In genomic region chr4:63580078-63580477, GRCm38 (mm10) we compare ENCODE assay signal across 14 mouse cellular contexts. TPM values are rescaled to one million over a fixed set of nuclear protein-coding genes. Genes with fewer than 3 reads are reported as not detected.
A peak's percentile ranks its signal among the peaks of the same experiment; 100 is the strongest.
DNase-seq lines count a peak whose midpoint lies in the region; ATAC-seq lines count a peak whose summit lies in the region.
"Had no signal": no experiment of that assay in that cellular context is flagged by ENCODE, and none has a peak within 500 bp of the region (broad histone marks: within the 10 kb centered on the region; RNA-seq: fewer than 3 reads in every experiment).

No protein-coding gene starts in this region.

- DNase-seq in brain, embryonic 18.5 days (ENCODE audit: low read depth, low spot score) = peak; percentile 20
- peak; percentile 61 for DNase-seq in forebrain, embryonic 11.5 days (ENCODE audit: low spot score)
- DNase-seq in limb, embryonic 10.5 days (ENCODE audit: low spot score) = peak; percentile 42
- peak; percentile 60 for DNase-seq in neural tube, embryonic 11.5 days (ENCODE audit: low spot score)
- DNase-seq in kidney, adult 18-20 months = no peak
- DNase-seq in spleen, adult 18-20 months = no peak
- DNase-seq: adrenal gland, postnatal 10 days; cerebellum, adult 9-10 months; heart, postnatal 14 days; kidney, postnatal 14 days; thymus, adult 2 months had no signal

- no peaks in the 10 kb centered on the region for H3K27me3 ChIP-seq in forebrain, embryonic 11.5 days (ENCODE audit: control insufficient read depth, insufficient read depth, low read length)
- H3K27me3 ChIP-seq in limb, embryonic 10.5 days (ENCODE audit: low read depth, poor library complexity, severe bottlenecking) = no peaks in the 10 kb centered on the region
- H3K27me3 ChIP-seq in neural tube, embryonic 11.5 days (ENCODE audit: control insufficient read depth, insufficient read depth, low read length) = no peaks in the 10 kb centered on the region

- peak; percentile 88 for ATAC-seq in forebrain, embryonic 11.5 days (replicated peaks; ENCODE audit: low FRiP score)
- ATAC-seq in neural tube, embryonic 11.5 days (ENCODE audit: insufficient read depth, low FRiP score, low TSS enrichment) = peak; percentile 71
- ATAC-seq in monocyte, adult 5-6 weeks (replicated peaks; ENCODE audit: insufficient number of reproducible peaks, low FRiP score, low TSS enrichment, poor library complexity, severe bottlenecking) = no peak

- H3K9ac ChIP-seq in forebrain, embryonic 11.5 days (ENCODE audit: low read length) = no peak overlapping the region; the same call in 1 of the 2 replicates
- peak overlapping the region; percentile 26; the same call in 1 of the 2 replicates for H3K9ac ChIP-seq in neural tube, embryonic 11.5 days (ENCODE audit: low read length)

- no peak overlapping the region for H3K27ac ChIP-seq in forebrain, embryonic 11.5 days (ENCODE audit: low read depth, low read length)
- peak overlapping the region; percentile 85 for H3K27ac ChIP-seq in limb, embryonic 10.5 days
- 0 out of 2 replicates have a peak overlapping the region, but pooled peaks have one; percentile 44 for H3K27ac ChIP-seq in neural tube, embryonic 11.5 days (ENCODE audit: low read depth, low read length)

- H3K36me3 ChIP-seq in forebrain, embryonic 11.5 days (ENCODE audit: control insufficient read depth, insufficient read depth, low read length) = no peaks in the 10 kb centered on the region
- H3K36me3 ChIP-seq in limb, embryonic 10.5 days = peaks cover 20% of the 10 kb centered on the region
- no peaks in the 10 kb centered on the region; the same call in 1 of the 2 replicates for H3K36me3 ChIP-seq in neural tube, embryonic 11.5 days (ENCODE audit: control insufficient read depth, insufficient read depth, low read length)

- H3K4me1 ChIP-seq in forebrain, embryonic 11.5 days (replicated peaks; ENCODE audit: control insufficient read depth, insufficient read depth, low read length) = peaks cover 2% of the 10 kb centered on the region; the same call in 1 of the 2 replicates
- H3K4me1 ChIP-seq in limb, embryonic 10.5 days = peaks cover 42% of the 10 kb centered on the region
- 0 out of 2 replicates have a peak, but pooled peaks cover 2% of the 10 kb centered on the region for H3K4me1 ChIP-seq in neural tube, embryonic 11.5 days (ENCODE audit: control insufficient read depth, insufficient read depth, low read length)

- WGBS in forebrain, embryonic 11.5 days = 18% methylated on average over 6 of the region's 6 CpGs
- 57% methylated on average over 6 of the region's 6 CpGs for WGBS in limb, embryonic 10.5 days
- 31% methylated on average over 6 of the region's 6 CpGs for WGBS in neural tube, embryonic 11.5 days

- no peaks in the 10 kb centered on the region for H3K9me3 ChIP-seq in forebrain, embryonic 11.5 days (ENCODE audit: control insufficient read depth, low read length)
- H3K9me3 ChIP-seq in limb, embryonic 10.5 days (replicated peaks) = 0 out of 2 replicates have a peak, but pooled peaks cover 2% of the 10 kb centered on the region
- no peaks in the 10 kb centered on the region for H3K9me3 ChIP-seq in neural tube, embryonic 11.5 days (ENCODE audit: control insufficient read depth, low read length)

- H3K4me2 ChIP-seq in forebrain, embryonic 11.5 days (ENCODE audit: low read depth, low read length, severe bottlenecking) = no peak overlapping the region
- no peak overlapping the region for H3K4me2 ChIP-seq in neural tube, embryonic 11.5 days (ENCODE audit: low read depth)

- no peak overlapping the region for H3K4me3 ChIP-seq in forebrain, embryonic 11.5 days (ENCODE audit: low read depth, low read length)
- H3K4me3 ChIP-seq in limb, embryonic 10.5 days = no peak overlapping the region
- no peak overlapping the region for H3K4me3 ChIP-seq in neural tube, embryonic 11.5 days (ENCODE audit: low read depth, low read length)

RNA-seq across cellular contexts. Expression of gene Tmem268, which starts 21.5 kb away (rescaled TPM):
- polyA plus RNA-seq in forebrain, embryonic 11.5 days (2014; fragmentation: Nextera tagmentation; extraction: Ambion mirVana) = 6.0 and 8.1 TPM in 2 replicates
- 12.7 and 14.4 TPM in 2 replicates for polyA plus RNA-seq in limb, embryonic 10.5 days (2016; fragmentation: Nextera tagmentation; extraction: Ambion mirVana)
- 5.6 and 6.2 TPM in 2 replicates for polyA plus RNA-seq in neural tube, embryonic 11.5 days (2014; fragmentation: Nextera tagmentation; extraction: Ambion mirVana)
- 5.0 to 42.9 TPM (median 14.7 TPM) in 3 replicates for total RNA-seq in monocyte, adult 5-6 weeks (2017)

RNA-seq across cellular contexts. Expression of gene Gm11213, which starts 25.0 kb away (rescaled TPM):
- not detected in 2 replicates for polyA plus RNA-seq in forebrain, embryonic 11.5 days (2014; fragmentation: Nextera tagmentation; extraction: Ambion mirVana)
- polyA plus RNA-seq in limb, embryonic 10.5 days (2016; fragmentation: Nextera tagmentation; extraction: Ambion mirVana) = not detected in 2 replicates
- not detected in 2 replicates for polyA plus RNA-seq in neural tube, embryonic 11.5 days (2014; fragmentation: Nextera tagmentation; extraction: Ambion mirVana)
- total RNA-seq in monocyte, adult 5-6 weeks (2017) = not detected in 3 replicates
- total RNA-seq: adrenal gland, postnatal 10 days; ES-E14; heart, postnatal 14 days; left cerebral cortex, postnatal 36 days had no signal
- polyA plus RNA-seq: thymus, adult 2 months had no signal

RNA-seq across cellular contexts. Expression of gene Atp6v1g1, which starts 35.5 kb away (rescaled TPM):
- polyA plus RNA-seq in forebrain, embryonic 11.5 days (2014; fragmentation: Nextera tagmentation; extraction: Ambion mirVana) = 298 and 308 TPM in 2 replicates
- 204 and 239 TPM in 2 replicates for polyA plus RNA-seq in limb, embryonic 10.5 days (2016; fragmentation: Nextera tagmentation; extraction: Ambion mirVana)
- 388 and 403 TPM in 2 replicates for polyA plus RNA-seq in neural tube, embryonic 11.5 days (2014; fragmentation: Nextera tagmentation; extraction: Ambion mirVana)
- total RNA-seq in monocyte, adult 5-6 weeks (2017) = 72.4 to 128 TPM (median 93.3 TPM) in 3 replicates

RNA-seq across cellular contexts. Expression of gene Tex48, which starts 42.1 kb away (rescaled TPM):
- not detected in 2 replicates for polyA plus RNA-seq in forebrain, embryonic 11.5 days (2014; fragmentation: Nextera tagmentation; extraction: Ambion mirVana)
- polyA plus RNA-seq in limb, embryonic 10.5 days (2016; fragmentation: Nextera tagmentation; extraction: Ambion mirVana) = not detected in 2 replicates
- polyA plus RNA-seq in neural tube, embryonic 11.5 days (2014; fragmentation: Nextera tagmentation; extraction: Ambion mirVana) = not detected in 2 replicates
- total RNA-seq in monocyte, adult 5-6 weeks (2017) = not detected in 3 replicates
- total RNA-seq: adrenal gland, postnatal 10 days; ES-E14; heart, postnatal 14 days; left cerebral cortex, postnatal 36 days had no signal

Comparison
In these comparisons a context has a peak if more than half of its experiments do, and no peak if none do; other contexts are left out.
1. DNase-seq: peak in brain, embryonic 18.5 days (single experiment), forebrain, embryonic 11.5 days (single experiment), limb, embryonic 10.5 days (single experiment) and neural tube, embryonic 11.5 days (single experiment); none in kidney, adult 18-20 months (single experiment) and spleen, adult 18-20 months (0 of 2).